Mouse (Mus musculus) E14TG2a.4 (cell line): Measurements from ENCODE around the gene Crtac1.

ENCODE experiments used
- H3K27me3 ChIP-seq: 2 replicates; pipeline ENCODE4 v1.6.1; 2014; ENCODE audit warnings: low read length, control low read depth; ENCODE audit not compliant: insufficient read depth
- H3K36me3 ChIP-seq: 2 replicates; pipeline ENCODE4 v1.6.1; 2014; ENCODE audit warnings: low read length, control low read depth; ENCODE audit not compliant: insufficient read depth
- H3K4me1 ChIP-seq: replicated peaks from 2 replicates; pipeline ENCODE4 v1.6.1; 2014; ENCODE audit warnings: low read depth, low read length, control low read depth
- H3K4me3 ChIP-seq: replicated peaks from 2 replicates; pipeline ENCODE4 v1.5.1; 2014; ENCODE audit warnings: mild to moderate bottlenecking, low read length
- H3K9me3 ChIP-seq: 2 replicates; pipeline ENCODE4 v1.6.1; 2014; ENCODE audit warnings: low read length, control low read depth
- CTCF ChIP-seq: conservative IDR thresholded peaks from 2 replicates; pipeline ENCODE4 v1.5.1; 2014; ENCODE audit warnings: low read length
- NANOG ChIP-seq: IDR thresholded peaks from 2 replicates; pipeline ENCODE4 v1.6.1; 2014; ENCODE audit warnings: borderline replicate concordance, low read length, mixed read lengths
- POU5F1 ChIP-seq: IDR thresholded peaks from 2 replicates; pipeline ENCODE4 v1.6.1; 2014; ENCODE audit warnings: low read length, borderline replicate concordance

Gene Crtac1

GRCm38 (mm10) chr19:42332081-42332736 lies 99.4 kb downstream of the Crtac1 start:
- TF ChIP-seq NANOG (no peak), CTCF (peak; percentile 87)
- Histone ChIP-seq H3K4me1 (peaks cover 54% of the 10 kb centered on the region), H3K4me3 (no peak overlapping the region), H3K27me3 (peaks cover 17% of the 10 kb centered on the region), H3K9me3 (no peaks in the 10 kb centered on the region; the same call in 1 of the 2 replicates), H3K36me3 (no peaks in the 10 kb centered on the region)

- no peak overlapping the region for H3K4me3 ChIP-seq
- no peak for TF ChIP-seq NANOG
- TF ChIP-seq CTCF, result no peak
- no peak for TF ChIP-seq POU5F1
- H3K9me3 ChIP-seq, result no peaks in the 10 kb centered on the region; the same call in 1 of the 2 replicates
- no peaks in the 10 kb centered on the region for H3K36me3 ChIP-seq
- peaks cover 55% of the 10 kb centered on the region for H3K4me1 ChIP-seq
- peaks cover 17% of the 10 kb centered on the region for H3K27me3 ChIP-seq
These were observed 100.1 kb downstream of the Crtac1 start for GRCm38 (mm10) chr19:42331446-42331845.

GRCm38 (mm10) chr19:42328160-42328559 lies 103.4 kb downstream of the Crtac1 start:
- Histone ChIP-seq H3K27me3 (peaks cover 10% of the 10 kb centered on the region), H3K36me3 (no peaks in the 10 kb centered on the region), H3K4me3 (no peak overlapping the region), H3K4me1 (peaks cover 55% of the 10 kb centered on the region), H3K9me3 (no peaks in the 10 kb centered on the region; the same call in 1 of the 2 replicates)
- TF ChIP-seq POU5F1 (no peak), CTCF (no peak), NANOG (no peak)

- TF ChIP-seq NANOG, result no peak
- H3K4me1 ChIP-seq, result peaks cover 64% of the 10 kb centered on the region
- no peaks in the 10 kb centered on the region; the same call in 1 of the 2 replicates for H3K9me3 ChIP-seq
- H3K27me3 ChIP-seq, result peaks cover 7% of the 10 kb centered on the region
- H3K36me3 ChIP-seq, result no peaks in the 10 kb centered on the region
- H3K4me3 ChIP-seq, result peak overlapping the region; percentile 23; the same call in 1 of the 2 replicates
These were observed 105.7 kb downstream of the Crtac1 start for GRCm38 (mm10) chr19:42325894-42326293.

- Histone ChIP-seq H3K4me3 (peak overlapping the region; percentile 43), H3K4me1 (peaks cover 97% of the 10 kb centered on the region), H3K9me3 (no peaks in the 10 kb centered on the region; the same call in 1 of the 2 replicates), H3K27me3 (peaks cover 11% of the 10 kb centered on the region), H3K36me3 (no peaks in the 10 kb centered on the region)
- TF ChIP-seq CTCF (no peak), POU5F1 (no peak), NANOG (0 out of 2 replicates have a peak, but pooled peaks have one; percentile 2)
These were observed 109.1 kb downstream of the Crtac1 start for GRCm38 (mm10) chr19:42322357-42323090.

- TF ChIP-seq NANOG (peak; percentile 60; the same call in 1 of the 2 replicates), CTCF (no peak)
- Histone ChIP-seq H3K4me1 (peaks cover 97% of the 10 kb centered on the region), H3K9me3 (no peaks in the 10 kb centered on the region; the same call in 1 of the 2 replicates), H3K4me3 (0 out of 2 replicates have a peak overlapping the region, but pooled peaks have one; percentile 13), H3K27me3 (peaks cover 17% of the 10 kb centered on the region), H3K36me3 (no peaks in the 10 kb centered on the region)
These were observed 109.6 kb downstream of the Crtac1 start for GRCm38 (mm10) chr19:42321936-42322335.

GRCm38 (mm10) chr19:42317648-42318425 lies 113.7 kb downstream of the Crtac1 start:
- TF ChIP-seq NANOG, result no peak
- TF ChIP-seq POU5F1, result no peak
- TF ChIP-seq CTCF, result no peak

GRCm38 (mm10) chr19:42316998-42317397 lies 114.6 kb downstream of the Crtac1 start:
- H3K36me3 ChIP-seq, result no peaks in the 10 kb centered on the region
- TF ChIP-seq CTCF, result no peak
- TF ChIP-seq POU5F1, result no peak
- TF ChIP-seq NANOG, result no peak
- peaks cover 22% of the 10 kb centered on the region for H3K27me3 ChIP-seq
- peak overlapping the region; percentile 55; the same call in 1 of the 2 replicates for H3K4me3 ChIP-seq
- peaks cover 93% of the 10 kb centered on the region for H3K4me1 ChIP-seq
- H3K9me3 ChIP-seq, result no peaks in the 10 kb centered on the region

More at GRCm38 (mm10) chr19:42317648-42318425, 113.7 kb downstream of the Crtac1 start:
- Histone ChIP-seq H3K36me3 (no peaks in the 10 kb centered on the region), H3K4me1 (peaks cover 93% of the 10 kb centered on the region), H3K9me3 (no peaks in the 10 kb centered on the region), H3K27me3 (peaks cover 22% of the 10 kb centered on the region), H3K4me3 (peak overlapping the region; percentile 55)
